Mouse (Mus musculus) liver, adult 2 months (tissue): Measurements from ENCODE around the gene Ugt1a10.
"Not testable (repeated sequence)": the region's sequence is repeated elsewhere in the genome, so short reads cannot be mapped to it uniquely, and the experiment has no call there.

Experiments used
- CTCF ChIP-seq: fragments of 200-500 bp; IDR thresholded peaks from 2 replicates; pipeline ENCODE4 v1.5.1; 2011; ENCODE audit warnings: low read depth, low read length, control low read depth
- POLR2A ChIP-seq: fragments of 200-500 bp; IDR thresholded peaks from 2 replicates; pipeline ENCODE4 v1.6.1; 2011; ENCODE audit warnings: low read length, control low read depth; ENCODE audit not compliant: insufficient read depth; ENCODE audit errors: extremely low read depth

- not testable (repeated sequence) for TF ChIP-seq POLR2A, CTCF
Measured at GRCm38 (mm10) chr1:88130223-88130622, 75.0 kb downstream of the Ugt1a10 start.
